Mouse (Mus musculus) heart, embryonic 13.5 days (tissue): ENCODE measurements around the gene Cxcl9. TPM values are rescaled to one million over a fixed set of nuclear protein-coding genes. Genes with fewer than 3 reads are reported as not detected.

Source experiments
- ATAC-seq: fragments of 200-750 bp; cut with Nextera tagmentation; 2 replicates; pipeline ENCODE4 v1.8.0; 2017; ENCODE audit warnings: moderate TSS enrichment; ENCODE audit not compliant: insufficient number of reproducible peaks, low FRiP score, low TSS enrichment; ENCODE audit errors: extremely low read depth
- H3K27ac ChIP-seq: fragments of 300-500 bp; sonication (generic); replicated peaks from 2 replicates; pipeline ENCODE4 v1.5.1; 2015; ENCODE audit warnings: moderate library complexity, mild to moderate bottlenecking, inconsistent platforms
- H3K27me3 ChIP-seq: fragments of 300-500 bp; sonication (generic); replicated peaks from 2 replicates; pipeline ENCODE4 v1.6.1; 2015; ENCODE audit warnings: mild to moderate bottlenecking, inconsistent platforms
- H3K36me3 ChIP-seq: fragments of 300-500 bp; sonication (generic); 2 replicates; pipeline ENCODE4 v1.6.1; 2015; ENCODE audit warnings: mild to moderate bottlenecking, inconsistent platforms
- H3K4me1 ChIP-seq: fragments of 300-500 bp; sonication (generic); 2 replicates; pipeline ENCODE4 v1.6.1; 2015; ENCODE audit warnings: inconsistent platforms
- H3K4me2 ChIP-seq: fragments of 300-500 bp; sonication (generic); 2 replicates; pipeline ENCODE4 v1.6.1; 2015; ENCODE audit warnings: inconsistent platforms, mild to moderate bottlenecking, moderate library complexity
- H3K4me3 ChIP-seq: fragments of 300-500 bp; sonication (generic); 2 replicates; pipeline ENCODE4 v1.5.1; 2015; ENCODE audit warnings: moderate library complexity, mild to moderate bottlenecking, inconsistent platforms
- H3K9ac ChIP-seq: fragments of 300-500 bp; sonication (generic); 2 replicates; pipeline ENCODE4 v1.6.1; 2015; ENCODE audit warnings: inconsistent platforms, mild to moderate bottlenecking, moderate library complexity
- H3K9me3 ChIP-seq: fragments of 300-500 bp; sonication (generic); 2 replicates; pipeline ENCODE4 v1.6.1; 2016; ENCODE audit warnings: inconsistent platforms
- WGBS: fragments of 180-500 bp; shearing (Covaris S2); methylation state at CpG from one replicate; pipeline ENCODE4 v1.1.7; 2015; ENCODE audit warnings: mixed read lengths; 5-methylcytosine and 5-hydroxymethylcytosine counted together
- polyA plus RNA-seq: library from polyadenylated mRNA; unstranded; fragments of >200 nt; fragmentation: Nextera tagmentation; extraction: Ambion mirVana; gene quantifications from 2 replicates; pipeline ENCODE4 v1.2.1, GENCODE M21; 2015

Cxcl9 gene
- polyA plus RNA-seq, 1 experiment from 2014 or later: not detected

GRCm38 (mm10) chr5:92336743-92337142, 8.9 kb upstream of the Cxcl9 start:
- WGBS: 81% methylated on average over 3 of the region's 3 CpGs
- peaks cover 4% of the 10 kb centered on the region; the same call in 1 of the 2 replicates for H3K4me1 ChIP-seq
- H3K27me3 ChIP-seq: 0 out of 2 replicates have a peak, but pooled peaks cover 2% of the 10 kb centered on the region
- no peaks in the 10 kb centered on the region for H3K36me3 ChIP-seq
- no peak overlapping the region for H3K4me2 ChIP-seq
- no peak overlapping the region for H3K9ac ChIP-seq
- no peaks in the 10 kb centered on the region for H3K9me3 ChIP-seq
- no peak overlapping the region for H3K27ac ChIP-seq
- ATAC-seq: no peak
- H3K4me3 ChIP-seq: no peak overlapping the region

GRCm38 (mm10) chr5:92332359-92332840, 4.5 kb upstream of the Cxcl9 start:
- peak overlapping the region; percentile 28 for H3K4me3 ChIP-seq
- peaks cover 5% of the 10 kb centered on the region; the same call in 1 of the 2 replicates for H3K27me3 ChIP-seq
- peak overlapping the region; percentile 37; the same call in 1 of the 2 replicates for H3K9ac ChIP-seq
- H3K4me1 ChIP-seq: peaks cover 7% of the 10 kb centered on the region; the same call in 1 of the 2 replicates
- H3K4me2 ChIP-seq: peak overlapping the region; percentile 49
- no peaks in the 10 kb centered on the region for H3K36me3 ChIP-seq
- peak overlapping the region; percentile 83 for H3K27ac ChIP-seq
- ATAC-seq: no peak
- 46% methylated on average over 9 of the region's 9 CpGs for WGBS
- no peaks in the 10 kb centered on the region for H3K9me3 ChIP-seq

- WGBS: 81% methylated on average over 17 of the region's 17 CpGs
- ATAC-seq: no peak
- Histone ChIP-seq H3K27ac (peak within 1 kb of the TSS; percentile 83), H3K4me2 (peak within 1 kb of the TSS; percentile 49), H3K4me3 (peak within 1 kb of the TSS; percentile 28), H3K9me3 (no peaks in the 10 kb centered on the region), H3K36me3 (no peaks in the 10 kb centered on the region), H3K9ac (peak within 1 kb of the TSS; percentile 37; the same call in 1 of the 2 replicates), H3K27me3 (peaks cover 5% of the 10 kb centered on the region; the same call in 1 of the 2 replicates), H3K4me1 (peaks cover 7% of the 10 kb centered on the region; the same call in 1 of the 2 replicates)
Observed at GRCm38 (mm10) chr5:92331635-92332338, 3.9 kb upstream of the Cxcl9 start, which contains the start of gene Art3. Art3 (plus strand) TSS chr5:92331827.

GRCm38 (mm10) chr5:92331122-92331521, 3.2 kb upstream of the Cxcl9 start:
- no peak for ATAC-seq
- Histone ChIP-seq H3K4me3 (no peak overlapping the region), H3K36me3 (no peaks in the 10 kb centered on the region), H3K9ac (no peak overlapping the region), H3K4me2 (no peak overlapping the region), H3K27ac (no peak overlapping the region), H3K27me3 (peaks cover 5% of the 10 kb centered on the region; the same call in 1 of the 2 replicates), H3K9me3 (no peaks in the 10 kb centered on the region), H3K4me1 (peaks cover 7% of the 10 kb centered on the region; the same call in 1 of the 2 replicates)
- 77% methylated on average over 12 of the region's 12 CpGs for WGBS

GRCm38 (mm10) chr5:92327367-92327766, 512 bp downstream of the Cxcl9 start:
- no peaks in the 10 kb centered on the region for H3K9me3 ChIP-seq
- no peak overlapping the region for H3K9ac ChIP-seq
- H3K27ac ChIP-seq: no peak overlapping the region
- H3K36me3 ChIP-seq: no peaks in the 10 kb centered on the region
- peaks cover 5% of the 10 kb centered on the region; the same call in 1 of the 2 replicates for H3K27me3 ChIP-seq
- H3K4me2 ChIP-seq: no peak overlapping the region
- 62% methylated on average over 6 of the region's 6 CpGs for WGBS
- no peak for ATAC-seq
- no peak overlapping the region for H3K4me3 ChIP-seq
- H3K4me1 ChIP-seq: peaks cover 17% of the 10 kb centered on the region

- peaks cover 5% of the 10 kb centered on the region; the same call in 1 of the 2 replicates for H3K27me3 ChIP-seq
- no peak for ATAC-seq
- H3K27ac ChIP-seq: no peak overlapping the region
- no peak overlapping the region for H3K9ac ChIP-seq
- no peaks in the 10 kb centered on the region for H3K9me3 ChIP-seq
- H3K4me1 ChIP-seq: peaks cover 14% of the 10 kb centered on the region
- no peaks in the 10 kb centered on the region for H3K36me3 ChIP-seq
- no peak overlapping the region for H3K4me2 ChIP-seq
- WGBS: 59% methylated on average over 5 of the region's 5 CpGs
- H3K4me3 ChIP-seq: no peak overlapping the region
Observed at GRCm38 (mm10) chr5:92323264-92323663, 4.6 kb downstream of the Cxcl9 start.

GRCm38 (mm10) chr5:92322612-92323011, 5.3 kb downstream of the Cxcl9 start:
- 71% methylated on average over 4 of the region's 4 CpGs for WGBS
- no peak overlapping the region for H3K27ac ChIP-seq
- no peaks in the 10 kb centered on the region for H3K9me3 ChIP-seq
- H3K27me3 ChIP-seq: no peaks in the 10 kb centered on the region
- H3K4me1 ChIP-seq: peaks cover 14% of the 10 kb centered on the region
- no peak overlapping the region for H3K9ac ChIP-seq
- no peaks in the 10 kb centered on the region for H3K36me3 ChIP-seq
- H3K4me2 ChIP-seq: no peak overlapping the region
- no peak overlapping the region for H3K4me3 ChIP-seq
- ATAC-seq: no peak

GRCm38 (mm10) chr5:92321631-92322400, 6.1 kb downstream of the Cxcl9 start:
- H3K4me1 ChIP-seq: peaks cover 14% of the 10 kb centered on the region
- no peak overlapping the region for H3K4me2 ChIP-seq
- H3K4me3 ChIP-seq: no peak overlapping the region
- H3K27ac ChIP-seq: no peak overlapping the region
- H3K9me3 ChIP-seq: no peaks in the 10 kb centered on the region
- ATAC-seq: no peak
- 57% methylated on average over 8 of the region's 8 CpGs for WGBS
- no peaks in the 10 kb centered on the region for H3K36me3 ChIP-seq
- no peaks in the 10 kb centered on the region for H3K27me3 ChIP-seq
- no peak overlapping the region for H3K9ac ChIP-seq

- no peak for ATAC-seq
- Histone ChIP-seq H3K9me3 (no peaks in the 10 kb centered on the region), H3K27ac (no peak overlapping the region), H3K4me2 (no peak overlapping the region), H3K27me3 (no peaks in the 10 kb centered on the region), H3K9ac (no peak overlapping the region), H3K36me3 (no peaks in the 10 kb centered on the region), H3K4me1 (peaks cover 9% of the 10 kb centered on the region; the same call in 1 of the 2 replicates), H3K4me3 (no peak overlapping the region)
- 89% methylated on average over 14 of the region's 14 CpGs for WGBS
Observed at GRCm38 (mm10) chr5:92318596-92318995, 9.3 kb downstream of the Cxcl9 start.

GRCm38 (mm10) chr5:92318119-92318518, 9.8 kb downstream of the Cxcl9 start:
- ATAC-seq: no peak
- no peak overlapping the region for H3K4me2 ChIP-seq
- 80% methylated on average over 7 of the region's 7 CpGs for WGBS
- H3K4me1 ChIP-seq: peaks cover 6% of the 10 kb centered on the region; the same call in 1 of the 2 replicates
- H3K27me3 ChIP-seq: no peaks in the 10 kb centered on the region
- no peak overlapping the region for H3K9ac ChIP-seq
- no peaks in the 10 kb centered on the region for H3K36me3 ChIP-seq
- H3K9me3 ChIP-seq: no peaks in the 10 kb centered on the region
- H3K4me3 ChIP-seq: no peak overlapping the region
- H3K27ac ChIP-seq: no peak overlapping the region

GRCm38 (mm10) chr5:92313776-92314175, 14.1 kb downstream of the Cxcl9 start:
- H3K36me3 ChIP-seq: no peaks in the 10 kb centered on the region
- H3K4me2 ChIP-seq: no peak overlapping the region
- no peak overlapping the region for H3K27ac ChIP-seq
- H3K9me3 ChIP-seq: no peaks in the 10 kb centered on the region
- no peak for ATAC-seq
- 48% methylated on average over 7 of the region's 7 CpGs for WGBS
- H3K9ac ChIP-seq: no peak overlapping the region
- H3K4me1 ChIP-seq: peaks cover 9% of the 10 kb centered on the region
- H3K4me3 ChIP-seq: no peak overlapping the region
- H3K27me3 ChIP-seq: no peaks in the 10 kb centered on the region
